Mouse (Mus musculus) induced T-regulatory cell, adult 2 months (primary cell): Measurements from ENCODE around the gene Cntfr.
A peak's percentile ranks its signal among the peaks of the same experiment; 100 is the strongest.

ENCODE experiments used
- DNase-seq: peaks from one replicate; pipeline ENCODE4 v3.0.0-alpha.2; 2012; ENCODE audit warnings: low read depth

The Cntfr gene

DNA sequence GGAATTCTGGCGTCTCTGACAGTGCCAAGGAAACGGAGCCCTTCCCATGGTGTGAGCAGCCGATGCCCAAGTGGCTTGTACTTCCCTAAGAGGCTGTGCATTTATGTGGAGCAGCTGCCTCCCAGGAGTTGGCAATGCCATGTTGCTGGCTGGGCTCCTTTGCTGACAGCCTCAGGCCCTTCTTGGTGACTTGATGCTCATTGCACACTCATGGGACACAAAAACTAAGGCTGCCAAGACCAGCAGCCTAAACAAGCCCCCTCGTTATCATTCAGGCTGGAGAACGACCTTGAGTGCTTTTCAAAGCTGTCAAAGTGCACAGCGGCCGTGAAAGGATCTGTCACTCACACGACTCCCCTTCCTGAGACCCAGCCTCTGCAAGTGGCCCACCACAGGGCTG, 84.7 kb downstream of the Cntfr start:
- DNase-seq, result no peak

DNA sequence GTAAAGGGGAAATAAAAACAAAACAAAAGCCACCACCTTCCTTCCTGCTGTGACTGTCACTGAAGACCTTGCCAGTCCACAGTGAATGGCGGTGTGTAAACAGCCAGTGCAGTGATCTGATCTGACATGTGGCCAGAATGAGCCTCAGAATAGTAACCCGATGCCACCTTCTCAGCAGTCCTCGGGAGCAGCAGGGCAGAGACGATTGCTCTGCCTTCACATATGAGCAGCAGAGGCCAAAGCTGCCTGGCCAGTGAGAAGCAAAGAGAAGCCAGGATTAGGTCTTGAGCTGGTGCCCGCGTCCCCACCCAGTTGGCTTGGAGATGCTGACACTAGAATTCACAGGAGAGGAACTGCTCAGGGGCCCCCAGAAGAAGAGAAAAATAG, 86.3 kb downstream of the Cntfr start:
- no peak for DNase-seq

GRCm38 (mm10) chr4:41609681-41610593, 87.0 kb downstream of the Cntfr start:
- peak; percentile 21 for DNase-seq
